Mouse (Mus musculus): ENCODE measurements at regions not wholly inside any gene's neighbourhood (a gene's known extent, or its start where the extent isn't known, plus 50 kb on each side); places are given as distances from the start of the nearest gene placed in this dataset.

DNA sequence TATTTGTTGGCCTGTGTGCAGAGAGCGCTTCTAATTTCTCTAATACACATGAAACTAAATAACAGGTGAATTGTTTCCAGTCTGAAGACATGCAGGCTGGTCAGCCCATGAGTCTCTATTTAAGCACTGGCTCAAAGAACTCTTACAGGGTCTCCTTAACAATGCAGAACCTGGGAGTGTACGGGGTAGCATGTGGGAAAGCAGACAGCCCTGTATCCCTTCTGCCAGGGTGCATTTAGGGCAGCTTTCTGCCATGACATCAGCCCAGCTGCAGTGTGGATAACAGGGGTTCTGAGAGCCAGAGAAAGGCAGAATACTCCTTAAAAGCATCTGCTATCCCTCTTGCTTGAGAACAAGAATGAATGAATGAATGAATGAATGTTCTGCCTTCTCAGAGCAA is 164.7 kb downstream of the Grb14 start:
- Histone ChIP-seq H3K27me3 (ENCODE audit: insufficient read depth, low read length) (no peaks in the 10 kb centered on the region), H3K4me1 (replicated peaks; ENCODE audit: low read depth, low read length) (no peaks in the 10 kb centered on the region), H3K9me3 (ENCODE audit: low read length) (no peaks in the 10 kb centered on the region), H3K36me3 (ENCODE audit: insufficient read depth, low read length) (no peaks in the 10 kb centered on the region), H3K4me3 (replicated peaks; ENCODE audit: low read length) (no peak overlapping the region)
- TF ChIP-seq CTCF (conservative IDR thresholded peaks at IDR 0.05; ENCODE audit: low read length) (no peak), NANOG (IDR thresholded peaks at IDR 0.05; ENCODE audit: borderline replicate concordance, low read length) (no peak), POU5F1 (IDR thresholded peaks at IDR 0.05; ENCODE audit: borderline replicate concordance, low read length) (no peak)

DNA sequence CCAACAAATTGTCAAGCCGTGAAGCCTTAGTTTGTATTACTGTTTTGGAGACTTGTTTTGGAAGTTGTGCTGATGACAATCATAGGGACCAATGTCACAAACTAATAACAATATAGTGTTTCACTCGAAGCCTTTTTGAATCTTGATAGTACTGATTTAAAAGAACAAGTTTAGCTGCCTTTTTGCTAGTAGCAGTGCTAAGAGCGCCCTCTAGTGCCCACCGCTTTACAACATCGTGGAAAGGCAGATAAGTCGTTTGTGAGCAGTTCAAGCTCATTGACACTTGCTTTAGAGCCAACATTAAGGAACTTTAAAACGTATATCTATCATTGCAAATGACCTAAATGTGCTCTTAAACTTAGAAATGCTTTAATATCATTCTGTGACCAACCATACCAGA is 170.9 kb downstream of the Grb14 start:
- TF ChIP-seq POU5F1 (IDR thresholded peaks at IDR 0.05; ENCODE audit: borderline replicate concordance, low read length) (no peak), CTCF (conservative IDR thresholded peaks at IDR 0.05; ENCODE audit: low read length) (peak; percentile 84), NANOG (IDR thresholded peaks at IDR 0.05; ENCODE audit: borderline replicate concordance, low read length) (no peak)
- Histone ChIP-seq H3K4me1 (replicated peaks; ENCODE audit: low read depth, low read length) (no peaks in the 10 kb centered on the region), H3K4me3 (replicated peaks; ENCODE audit: low read length) (no peak overlapping the region), H3K36me3 (ENCODE audit: insufficient read depth, low read length) (no peaks in the 10 kb centered on the region), H3K9me3 (ENCODE audit: low read length) (no peaks in the 10 kb centered on the region), H3K27me3 (ENCODE audit: insufficient read depth, low read length) (no peaks in the 10 kb centered on the region)

DNA sequence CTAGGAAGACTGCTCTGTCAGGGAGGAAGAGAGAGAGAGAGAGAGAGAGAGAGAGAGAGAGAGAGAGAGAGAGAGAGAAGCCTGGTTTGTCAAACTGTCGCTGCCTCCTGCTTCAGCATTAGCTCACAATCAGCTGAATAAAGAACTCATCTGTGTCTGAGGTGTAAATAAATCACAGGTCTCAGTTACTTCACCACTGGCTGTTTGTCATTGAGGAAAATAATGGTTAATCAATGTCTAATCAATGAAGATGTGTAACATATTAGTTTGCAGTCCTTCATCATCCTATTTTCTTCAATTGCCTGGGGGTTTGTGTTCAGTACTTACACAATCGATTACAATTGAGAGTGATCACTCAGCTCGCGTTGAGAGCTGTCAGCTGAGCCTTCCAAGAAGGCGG is 171.9 kb downstream of the Grb14 start:
- TF ChIP-seq NANOG (IDR thresholded peaks at IDR 0.05; ENCODE audit: borderline replicate concordance, low read length) (no peak), POU5F1 (IDR thresholded peaks at IDR 0.05; ENCODE audit: borderline replicate concordance, low read length) (no peak), CTCF (conservative IDR thresholded peaks at IDR 0.05; ENCODE audit: low read length) (no peak)

DNA sequence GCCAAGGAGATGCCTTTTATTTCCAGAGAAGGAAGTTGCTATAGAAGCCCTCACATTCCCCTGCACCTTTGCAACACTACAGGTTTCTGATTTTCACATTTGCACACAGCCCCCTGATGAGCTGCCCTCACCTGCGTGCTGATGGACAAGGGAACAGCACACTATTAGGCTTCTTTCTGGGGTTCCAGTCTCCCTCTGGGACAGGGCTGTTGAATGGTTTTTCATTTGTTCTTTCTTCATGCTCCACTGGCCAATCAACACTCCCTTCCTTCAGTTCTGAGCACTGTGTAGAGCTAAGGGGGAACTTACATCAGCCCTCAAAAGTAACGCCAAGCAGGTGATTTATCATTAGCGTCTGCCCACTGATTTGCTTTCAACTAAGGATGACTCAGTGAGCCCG is 173.7 kb downstream of the Grb14 start:
- no peaks in the 10 kb centered on the region for H3K27me3 ChIP-seq (ENCODE audit: insufficient read depth, low read length)
- H3K9me3 ChIP-seq (ENCODE audit: low read length): no peaks in the 10 kb centered on the region
- no peak overlapping the region for H3K4me3 ChIP-seq (replicated peaks; ENCODE audit: low read length)
- no peaks in the 10 kb centered on the region for H3K4me1 ChIP-seq (replicated peaks; ENCODE audit: low read depth, low read length)
- TF ChIP-seq POU5F1 (IDR thresholded peaks at IDR 0.05; ENCODE audit: borderline replicate concordance, low read length): no peak
- TF ChIP-seq NANOG (IDR thresholded peaks at IDR 0.05; ENCODE audit: borderline replicate concordance, low read length): no peak
- no peak for TF ChIP-seq CTCF (conservative IDR thresholded peaks at IDR 0.05; ENCODE audit: low read length)
- H3K36me3 ChIP-seq (ENCODE audit: insufficient read depth, low read length): no peaks in the 10 kb centered on the region

More for the DNA sequence above, 171.9 kb downstream of the Grb14 start:
- H3K36me3 ChIP-seq (ENCODE audit: insufficient read depth, low read length): no peaks in the 10 kb centered on the region
- no peaks in the 10 kb centered on the region for H3K9me3 ChIP-seq (ENCODE audit: low read length)
- H3K4me3 ChIP-seq (replicated peaks; ENCODE audit: low read length): no peak overlapping the region
- H3K4me1 ChIP-seq (replicated peaks; ENCODE audit: low read depth, low read length): no peaks in the 10 kb centered on the region
- H3K27me3 ChIP-seq (ENCODE audit: insufficient read depth, low read length): no peaks in the 10 kb centered on the region

DNA sequence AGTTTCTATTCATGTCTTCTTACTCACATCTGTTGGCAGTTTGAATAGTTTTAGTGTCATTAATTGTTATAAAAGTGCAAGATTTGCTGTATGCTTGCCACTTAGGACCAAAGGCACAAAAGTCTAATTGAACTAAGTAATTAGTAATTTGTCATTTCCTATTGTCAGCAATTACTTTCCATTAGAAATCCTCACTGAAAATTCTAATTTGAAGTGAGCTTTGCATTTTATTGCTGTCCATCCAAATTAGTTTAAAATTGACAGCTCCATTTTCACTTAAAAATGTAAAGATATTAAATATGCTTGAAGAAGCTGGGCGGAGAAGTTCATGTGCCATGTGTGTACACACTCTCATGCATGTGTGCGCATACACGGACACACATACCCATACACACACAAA is 174.1 kb downstream of the Grb14 start:
- Histone ChIP-seq H3K36me3 (ENCODE audit: insufficient read depth, low read length) (no peaks in the 10 kb centered on the region), H3K4me3 (replicated peaks; ENCODE audit: low read length) (no peak overlapping the region), H3K4me1 (replicated peaks; ENCODE audit: low read depth, low read length) (no peaks in the 10 kb centered on the region), H3K9me3 (ENCODE audit: low read length) (no peaks in the 10 kb centered on the region), H3K27me3 (ENCODE audit: insufficient read depth, low read length) (no peaks in the 10 kb centered on the region)
- TF ChIP-seq CTCF (conservative IDR thresholded peaks at IDR 0.05; ENCODE audit: low read length): no peak
- no peak for TF ChIP-seq NANOG (IDR thresholded peaks at IDR 0.05; ENCODE audit: borderline replicate concordance, low read length)
- TF ChIP-seq POU5F1 (IDR thresholded peaks at IDR 0.05; ENCODE audit: borderline replicate concordance, low read length): no peak

DNA sequence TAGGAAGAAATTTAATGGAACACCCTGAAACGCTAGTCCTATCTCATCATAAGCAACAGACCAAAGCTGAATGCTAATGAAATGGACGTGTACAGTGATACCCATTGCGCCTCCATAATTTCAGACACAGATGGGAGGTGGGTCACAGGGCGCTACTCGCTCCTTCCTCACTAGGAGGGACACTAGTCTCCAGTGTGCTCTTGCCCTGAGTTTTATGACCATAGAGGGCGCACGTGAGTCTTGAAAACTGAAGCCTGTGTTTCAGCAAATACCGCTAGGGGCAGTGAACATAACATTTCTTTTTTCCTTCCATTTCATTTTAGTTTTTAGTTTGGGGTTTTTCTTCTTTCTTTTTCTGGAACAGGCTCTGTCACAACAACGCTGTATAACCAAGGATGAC is 200.3 kb downstream of the Grb14 start:
- H3K4me3 ChIP-seq (replicated peaks; ENCODE audit: low read length): no peak overlapping the region
- peak; percentile 39 for TF ChIP-seq CTCF (conservative IDR thresholded peaks at IDR 0.05; ENCODE audit: low read length)
- no peak for TF ChIP-seq NANOG (IDR thresholded peaks at IDR 0.05; ENCODE audit: borderline replicate concordance, low read length)
- no peaks in the 10 kb centered on the region for H3K36me3 ChIP-seq (ENCODE audit: insufficient read depth, low read length)
- H3K27me3 ChIP-seq (ENCODE audit: insufficient read depth, low read length): no peaks in the 10 kb centered on the region
- no peaks in the 10 kb centered on the region for H3K9me3 ChIP-seq (ENCODE audit: low read length)
- no peaks in the 10 kb centered on the region for H3K4me1 ChIP-seq (replicated peaks; ENCODE audit: low read depth, low read length)

DNA sequence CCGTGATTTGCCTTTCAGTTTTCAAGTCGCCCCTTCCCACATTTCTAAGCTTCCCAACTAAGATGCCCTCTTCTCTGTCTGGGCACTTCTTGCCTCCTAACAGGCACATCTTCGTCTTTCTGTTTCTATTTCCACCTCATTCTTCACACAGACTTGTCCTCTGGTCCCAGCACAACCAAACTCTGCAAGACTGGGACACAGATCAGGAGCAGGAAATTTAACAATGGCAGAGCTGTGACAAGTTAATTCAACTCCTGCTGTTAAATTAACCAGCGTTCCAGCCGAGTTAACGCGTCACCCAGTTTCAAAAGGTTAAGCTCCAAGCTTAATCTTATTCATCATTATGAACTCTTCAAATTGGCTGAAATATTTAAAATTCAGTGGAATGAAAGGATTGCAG is 200.9 kb downstream of the Grb14 start:
- Histone ChIP-seq H3K4me3 (replicated peaks; ENCODE audit: low read length) (no peak overlapping the region), H3K36me3 (ENCODE audit: insufficient read depth, low read length) (no peaks in the 10 kb centered on the region), H3K27me3 (ENCODE audit: insufficient read depth, low read length) (no peaks in the 10 kb centered on the region), H3K9me3 (ENCODE audit: low read length) (no peaks in the 10 kb centered on the region), H3K4me1 (replicated peaks; ENCODE audit: low read depth, low read length) (no peaks in the 10 kb centered on the region)
- TF ChIP-seq CTCF (conservative IDR thresholded peaks at IDR 0.05; ENCODE audit: low read length) (no peak), NANOG (IDR thresholded peaks at IDR 0.05; ENCODE audit: borderline replicate concordance, low read length) (no peak), POU5F1 (IDR thresholded peaks at IDR 0.05; ENCODE audit: borderline replicate concordance, low read length) (no peak)

DNA sequence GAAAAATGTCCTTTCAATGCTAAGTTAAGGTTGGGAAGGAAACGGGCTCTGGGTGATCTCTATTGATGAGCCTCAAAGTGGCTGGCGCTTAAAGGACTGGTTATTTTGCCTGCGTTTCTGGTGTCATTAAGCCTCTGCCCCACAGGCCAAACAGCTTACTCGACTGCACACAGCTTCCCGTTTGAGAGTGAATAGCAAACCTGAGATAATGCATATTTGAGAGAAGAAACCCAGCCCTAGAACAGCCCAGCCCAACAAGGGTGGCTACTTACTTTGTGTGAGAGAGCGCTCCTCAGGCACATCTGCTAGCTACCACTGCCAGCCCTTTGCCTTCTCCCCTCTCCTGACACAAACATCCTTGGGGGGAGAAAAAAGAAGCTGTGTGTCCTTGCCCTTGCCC is 201.7 kb downstream of the Grb14 start:
- TF ChIP-seq CTCF (conservative IDR thresholded peaks at IDR 0.05; ENCODE audit: low read length) (no peak), POU5F1 (IDR thresholded peaks at IDR 0.05; ENCODE audit: borderline replicate concordance, low read length) (no peak), NANOG (IDR thresholded peaks at IDR 0.05; ENCODE audit: borderline replicate concordance, low read length) (no peak)
- Histone ChIP-seq H3K4me1 (replicated peaks; ENCODE audit: low read depth, low read length) (no peaks in the 10 kb centered on the region), H3K4me3 (replicated peaks; ENCODE audit: low read length) (no peak overlapping the region), H3K36me3 (ENCODE audit: insufficient read depth, low read length) (no peaks in the 10 kb centered on the region), H3K27me3 (ENCODE audit: insufficient read depth, low read length) (no peaks in the 10 kb centered on the region), H3K9me3 (ENCODE audit: low read length) (no peaks in the 10 kb centered on the region)

DNA sequence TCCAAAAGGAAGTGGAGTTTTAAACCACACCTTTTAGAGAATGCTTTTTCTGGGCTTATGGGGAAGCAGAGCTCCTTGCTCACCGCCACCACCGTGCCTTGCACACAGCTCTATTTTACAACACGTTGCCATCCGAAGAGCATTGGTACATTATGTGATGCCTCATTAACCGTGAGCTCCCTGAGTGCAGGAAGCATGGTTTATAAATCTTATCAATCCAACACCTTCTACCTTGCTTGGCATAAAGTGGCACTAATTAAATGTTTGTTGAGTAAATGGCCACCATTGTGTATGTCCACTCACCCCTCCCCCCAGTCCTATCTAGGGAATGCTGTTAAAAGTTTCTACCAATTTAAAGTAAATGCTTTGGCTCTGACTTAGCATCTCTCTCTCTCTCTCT is 206.6 kb downstream of the Grb14 start:
- no peaks in the 10 kb centered on the region for H3K4me1 ChIP-seq (replicated peaks; ENCODE audit: low read depth, low read length)
- H3K27me3 ChIP-seq (ENCODE audit: insufficient read depth, low read length): no peaks in the 10 kb centered on the region
- TF ChIP-seq CTCF (conservative IDR thresholded peaks at IDR 0.05; ENCODE audit: low read length) (no peak), NANOG (IDR thresholded peaks at IDR 0.05; ENCODE audit: borderline replicate concordance, low read length) (no peak), POU5F1 (IDR thresholded peaks at IDR 0.05; ENCODE audit: borderline replicate concordance, low read length) (no peak)
- H3K9me3 ChIP-seq (ENCODE audit: low read length): no peaks in the 10 kb centered on the region
- no peaks in the 10 kb centered on the region for H3K36me3 ChIP-seq (ENCODE audit: insufficient read depth, low read length)
- H3K4me3 ChIP-seq (replicated peaks; ENCODE audit: low read length): no peak overlapping the region

Measured in E14TG2a.4 (cell line).